Mouse (Mus musculus) gastrocnemius, adult 8-10 months (tissue): ENCODE results near the gene Tfcp2. TPM values are rescaled to one million over a fixed set of nuclear protein-coding genes. Genes with fewer than 3 reads are reported as not detected.

Experiments used
- DNase-seq, 2 experiments: peaks; one replicate each; pipeline ENCODE4 v3.0.0; 2022; ENCODE audit warnings: low spot score in 2 of 2
- total RNA-seq, 4 experiments: library from RNA; stranded (reverse); gene quantifications; 2 replicates each; pipeline ENCODE4 v1.2.4; 2022

Tfcp2 gene
- total RNA-seq: 10 to 100 TPM in 2 of 4 experiments, 1 to 10 TPM in 2; 7.9 to 11.6 (median 9.7) TPM

- peak; percentile 97 to 98 for DNase-seq
Measured at GRCm38 (mm10) chr15:100551326-100552307, at the start of gene Tfcp2. Gene Tfcp2 (minus strand): TSS chr15:100552008.

DNA sequence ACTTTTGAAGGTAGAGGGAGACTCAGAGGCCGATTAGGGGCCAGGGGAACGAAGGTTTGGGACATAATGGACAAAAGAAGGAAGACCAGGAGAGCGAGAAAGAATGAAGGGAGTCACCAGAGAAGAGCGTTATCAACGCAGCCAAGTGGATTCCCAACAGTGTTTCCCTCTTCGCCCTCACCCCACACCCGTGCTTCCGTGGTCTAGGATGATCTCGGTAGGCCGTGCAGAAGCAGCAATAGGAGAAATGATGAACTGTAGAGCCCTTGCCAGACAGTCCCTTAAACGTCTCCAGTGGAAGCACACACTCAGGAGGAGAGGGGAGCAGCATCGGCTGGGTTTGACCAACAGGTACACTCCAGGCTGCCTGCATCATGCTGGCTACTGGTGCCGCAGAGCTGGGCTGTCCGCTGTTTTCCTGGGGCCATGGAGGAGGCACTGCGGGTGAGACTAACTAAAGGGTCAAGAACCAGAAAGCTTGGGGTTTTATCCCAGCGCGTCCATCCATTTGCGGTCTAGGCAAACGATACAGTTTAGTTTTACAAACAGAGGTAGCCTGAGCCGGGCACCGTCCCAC is 49.0 kb upstream of the Tfcp2 start:
- no peak for DNase-seq

GRCm38 (mm10) chr15:100600047-100600695 is 48.4 kb upstream of the Tfcp2 start:
- peak; percentile 36 to 59 for DNase-seq

GRCm38 (mm10) chr15:100599276-100600046 is 47.7 kb upstream of the Tfcp2 start, which contains the start of gene Pou6f1:
Gene Pou6f1 (minus strand): TSS chr15:100599984.
- DNase-seq: peak; percentile 24 to 30

DNA sequence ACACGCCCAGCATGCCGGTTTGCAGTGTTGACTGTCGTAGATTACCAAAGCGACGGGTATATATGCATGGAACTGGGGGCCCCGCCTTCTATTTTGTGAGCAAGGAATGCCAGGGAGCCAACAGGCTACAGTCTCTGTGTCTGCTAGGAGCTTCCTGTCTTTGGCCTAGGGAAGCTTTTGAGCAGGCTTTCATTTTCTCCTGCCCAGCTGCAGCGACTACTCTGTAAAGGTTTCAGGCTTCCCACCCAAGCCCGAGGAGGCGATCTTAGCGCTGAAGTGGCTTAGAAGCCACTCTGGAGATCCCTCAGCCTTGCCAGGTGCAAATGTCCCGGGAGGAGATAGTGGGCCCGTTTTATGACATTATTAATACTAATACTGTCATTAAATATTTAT is 47.1 kb upstream of the Tfcp2 start:
- peak in 1 of 2 experiments; percentile 23 for DNase-seq

GRCm38 (mm10) chr15:100598287-100598882 is 46.6 kb upstream of the Tfcp2 start:
- no peak for DNase-seq

- DNase-seq: no peak
Measured at GRCm38 (mm10) chr15:100592817-100593216, 41.0 kb upstream of the Tfcp2 start.

GRCm38 (mm10) chr15:100590436-100590835 is 38.6 kb upstream of the Tfcp2 start:
- no peak for DNase-seq

GRCm38 (mm10) chr15:100588297-100588696 is 36.5 kb upstream of the Tfcp2 start:
- DNase-seq: no peak

DNA sequence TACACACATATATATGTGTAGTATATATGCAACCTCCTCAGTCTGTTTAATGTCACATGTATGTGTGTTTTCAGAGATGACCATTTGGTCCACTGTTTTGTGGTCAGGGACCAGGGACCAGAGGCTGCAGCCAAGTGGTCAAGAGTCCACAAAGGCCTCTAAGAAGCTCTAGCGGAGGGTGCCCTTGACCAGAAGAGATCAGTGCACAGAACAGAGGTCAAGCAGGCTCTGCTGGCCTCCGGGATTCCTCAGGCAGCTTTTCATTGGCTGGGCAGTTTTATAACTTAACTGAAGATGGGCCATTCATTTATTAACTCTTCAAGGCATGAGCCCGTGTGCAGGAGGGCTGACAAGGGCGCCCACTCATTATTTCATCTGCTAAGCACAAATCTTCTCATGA is 35.4 kb upstream of the Tfcp2 start:
- DNase-seq: no peak

GRCm38 (mm10) chr15:100585931-100586330 is 34.1 kb upstream of the Tfcp2 start:
- no peak for DNase-seq

- no peak for DNase-seq
Measured at GRCm38 (mm10) chr15:100580108-100580507, 28.3 kb upstream of the Tfcp2 start.

GRCm38 (mm10) chr15:100577972-100578371 is 26.2 kb upstream of the Tfcp2 start:
- no peak for DNase-seq

- no peak for DNase-seq
Measured at GRCm38 (mm10) chr15:100576810-100577209, 25.0 kb upstream of the Tfcp2 start.

GRCm38 (mm10) chr15:100576392-100576791 is 24.6 kb upstream of the Tfcp2 start:
- DNase-seq: no peak

- no peak for DNase-seq
Measured at GRCm38 (mm10) chr15:100575366-100575765, 23.6 kb upstream of the Tfcp2 start.

GRCm38 (mm10) chr15:100574378-100574777 is 22.6 kb upstream of the Tfcp2 start:
- DNase-seq: no peak

- no peak for DNase-seq
Measured at GRCm38 (mm10) chr15:100573946-100574345, 22.1 kb upstream of the Tfcp2 start.

- no peak for DNase-seq
Measured at GRCm38 (mm10) chr15:100569239-100569638, 17.4 kb upstream of the Tfcp2 start.

- no peak for DNase-seq
Measured at GRCm38 (mm10) chr15:100566531-100566930, 14.7 kb upstream of the Tfcp2 start.
